Mouse (Mus musculus): ENCODE results near the gene Dytn.
"Not testable (repeated sequence)": the region's sequence is repeated elsewhere in the genome, so short reads cannot be mapped to it uniquely, and the experiment has no call there.

Dytn gene

GRCm38 (mm10) chr1:63686827-63687226 lies at the start of gene Dytn:
TSS of gene Dytn (minus strand) at chr1:63686927.
- no peak for DNase-seq (ENCODE audit: low spot score in 2 of 2)

DNA sequence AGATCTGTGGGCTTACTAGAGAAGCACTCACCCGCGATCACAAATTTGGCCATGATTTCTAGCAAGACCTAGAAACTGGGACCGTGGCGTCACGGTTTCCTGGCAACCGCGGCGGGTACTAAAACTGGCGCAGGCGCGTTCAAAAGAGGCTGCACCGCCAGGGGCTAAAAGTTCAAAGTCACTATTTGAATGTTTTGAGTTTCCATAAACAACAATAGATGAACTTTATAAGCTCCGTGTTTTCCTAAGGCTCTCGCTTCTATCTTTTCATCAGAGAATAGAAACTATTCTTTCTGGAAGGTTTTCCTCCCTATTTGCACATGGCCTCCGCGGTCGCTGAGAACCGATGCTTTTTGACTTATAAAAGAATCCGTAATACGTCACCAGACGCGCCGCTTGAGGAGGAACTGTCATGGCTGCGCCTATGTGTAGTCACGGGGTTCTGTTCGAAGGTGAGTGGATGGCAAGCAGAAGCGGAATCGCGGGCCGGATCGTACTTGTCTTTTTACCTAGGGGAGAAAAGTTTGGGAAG lies 43.6 kb upstream of the Dytn start, which contains the start of the genes Mdh1b and Fastkd2:
Gene Mdh1b (minus strand): TSS at position 79 of the 532 bp plus-strand sequence.
Gene Fastkd2 (plus strand): TSS at position 375 of the 532 bp plus-strand sequence.
- DNase-seq (ENCODE audit: low spot score in 2 of 2), result peak; percentile 81 to 85

DNA sequence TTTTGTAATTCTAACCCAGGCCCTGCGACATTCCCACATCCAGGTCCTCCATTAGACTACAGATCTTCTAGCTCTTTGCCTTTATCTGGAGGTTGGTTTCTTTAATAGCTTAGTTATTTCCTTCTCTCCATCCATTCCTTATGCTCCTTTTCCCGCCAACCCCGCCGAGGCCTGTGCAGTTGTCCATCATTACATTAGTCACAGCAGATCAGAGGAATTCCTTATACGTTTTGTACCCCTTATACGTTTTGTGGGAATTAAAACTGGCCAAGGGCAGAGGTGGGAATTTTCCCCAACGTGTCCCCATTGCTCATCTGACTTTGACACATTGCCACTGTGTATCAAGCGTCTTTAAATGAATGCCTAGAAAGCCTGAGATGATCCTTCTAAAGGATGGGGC lies 43.1 kb upstream of the Dytn start:
- no peak for DNase-seq (ENCODE audit: low spot score in 2 of 2)

DNA sequence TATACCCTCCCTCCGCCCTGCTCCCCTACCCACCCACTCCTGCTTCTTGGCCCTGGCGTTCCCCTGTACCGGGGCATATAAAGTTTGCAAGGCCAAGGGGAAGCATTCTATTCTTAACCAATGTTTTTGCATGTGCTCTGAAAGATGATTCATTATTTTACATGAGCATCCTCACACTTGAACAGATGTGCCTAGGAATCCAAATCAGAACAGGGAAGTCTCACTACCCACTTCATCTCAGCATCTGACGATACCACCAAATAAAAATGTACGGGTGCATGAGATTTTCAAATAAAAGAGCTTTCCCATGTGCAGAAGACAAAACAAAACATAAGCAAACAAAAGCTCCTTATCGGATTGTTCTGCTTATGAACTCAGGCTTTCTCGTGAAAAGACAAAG lies 33.4 kb upstream of the Dytn start:
- DNase-seq (ENCODE audit: low spot score in 2 of 2), result no peak

- no peak for DNase-seq (ENCODE audit: low spot score in 2 of 2)
Measured at GRCm38 (mm10) chr1:63708876-63709275, 22.1 kb upstream of the Dytn start.

DNA sequence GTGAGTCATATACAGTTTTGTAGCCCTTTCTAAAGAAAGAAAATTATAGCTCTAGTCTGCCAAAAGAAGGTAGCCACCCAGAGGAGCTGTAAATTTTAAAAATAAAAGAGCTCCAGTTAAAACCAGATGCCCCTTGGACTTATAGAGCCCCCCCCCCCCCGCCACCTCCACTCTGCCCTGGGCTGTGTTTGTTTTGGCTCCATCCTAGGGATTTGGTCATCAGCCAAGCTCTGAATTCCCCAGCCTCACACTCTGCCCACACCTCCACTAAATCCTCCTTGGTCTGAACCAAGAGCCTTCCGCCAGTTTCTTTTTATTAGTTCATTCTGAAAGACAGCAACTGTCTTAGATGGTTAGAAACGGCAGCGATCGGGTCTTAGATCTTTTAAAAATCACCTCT lies 19.0 kb upstream of the Dytn start:
- DNase-seq (ENCODE audit: low spot score in 2 of 2), result no peak

- DNase-seq (ENCODE audit: low spot score in 2 of 2), result no peak
Measured at GRCm38 (mm10) chr1:63696861-63697260, 10.1 kb upstream of the Dytn start.

- no peak for DNase-seq (ENCODE audit: low spot score in 2 of 2)
Measured at GRCm38 (mm10) chr1:63675975-63676374, 10.8 kb downstream of the Dytn start.

- no peak for DNase-seq (ENCODE audit: low spot score in 2 of 2)
Measured at GRCm38 (mm10) chr1:63668852-63669160, 17.9 kb downstream of the Dytn start.

DNA sequence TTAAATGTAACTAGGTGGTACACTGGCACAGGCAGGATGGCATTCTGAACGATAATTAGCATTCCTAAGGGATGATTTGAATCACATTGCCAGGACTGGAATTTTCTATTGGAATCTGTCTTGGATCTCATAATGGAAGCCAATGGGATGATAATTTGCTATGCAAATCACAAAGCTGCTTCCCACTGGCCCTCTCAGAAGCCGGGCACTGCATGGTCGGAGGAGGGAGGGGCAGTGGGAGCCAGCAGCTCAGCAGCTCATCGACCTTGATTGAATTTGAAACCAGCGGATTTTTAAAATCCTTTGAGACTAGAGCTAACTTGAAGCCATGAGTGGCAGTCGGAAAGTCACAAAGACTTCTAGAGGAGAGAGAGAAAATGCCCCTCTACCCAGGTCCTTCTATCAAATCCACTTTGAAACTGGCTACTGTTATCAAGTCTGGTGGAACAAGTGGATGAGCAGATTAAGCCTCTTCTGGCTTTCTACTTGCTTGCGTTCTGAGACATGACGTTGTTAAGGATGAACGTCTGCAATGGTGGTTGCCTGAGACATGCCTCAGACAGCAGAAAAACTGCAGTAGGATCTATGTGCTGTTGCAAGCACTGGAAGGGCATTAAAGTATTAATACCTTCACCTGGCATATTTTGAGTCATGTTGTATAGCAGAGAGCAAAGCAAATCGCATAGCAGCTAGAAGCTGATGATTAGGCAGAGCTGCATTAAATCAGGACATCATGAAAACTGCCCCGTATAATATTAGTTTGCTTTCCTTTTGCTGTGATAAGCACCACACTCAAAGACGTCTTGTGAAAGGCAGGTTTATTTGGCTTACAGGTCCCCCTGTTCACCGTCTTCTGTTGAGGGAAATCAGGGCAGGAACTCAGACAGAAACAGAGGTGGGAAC lies 18.5 kb downstream of the Dytn start:
- no peak for DNase-seq (ENCODE audit: low spot score in 2 of 2)

DNA sequence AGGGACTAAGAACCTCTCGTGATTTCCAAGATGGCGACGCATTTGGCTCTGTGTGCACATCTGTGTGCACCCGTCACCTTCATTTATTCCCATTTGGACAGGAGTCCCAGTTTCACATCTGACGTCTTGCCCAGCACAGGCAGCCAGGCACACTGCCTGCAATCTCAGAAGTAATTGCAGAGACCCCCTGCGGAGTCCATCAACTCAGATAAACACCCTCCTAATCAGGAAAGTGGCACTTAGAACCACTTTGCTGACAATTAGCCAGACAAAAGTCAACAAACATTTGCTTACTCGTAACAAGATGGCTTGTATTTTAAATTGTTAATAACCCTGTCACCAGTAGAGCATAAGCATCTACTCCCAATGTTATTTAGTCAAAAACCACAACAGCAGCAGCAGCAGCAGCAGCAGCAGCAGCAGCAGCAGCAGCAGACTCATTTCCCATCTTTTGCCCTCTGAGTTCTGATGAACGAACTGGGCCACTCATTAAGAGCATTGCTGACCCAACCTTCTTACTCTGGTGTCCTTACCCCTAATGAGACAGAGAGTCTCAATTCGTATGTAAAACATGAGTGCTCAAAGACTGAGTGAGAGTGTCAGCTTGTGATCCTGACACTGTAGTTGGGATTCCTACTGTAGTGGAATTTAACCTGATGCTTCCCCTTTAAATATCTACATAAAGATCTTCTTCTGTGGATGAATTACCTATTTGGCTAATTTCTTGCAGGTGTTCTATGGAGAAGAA lies 19.4 kb downstream of the Dytn start:
- DNase-seq (ENCODE audit: low spot score in 2 of 2), result no peak

DNA sequence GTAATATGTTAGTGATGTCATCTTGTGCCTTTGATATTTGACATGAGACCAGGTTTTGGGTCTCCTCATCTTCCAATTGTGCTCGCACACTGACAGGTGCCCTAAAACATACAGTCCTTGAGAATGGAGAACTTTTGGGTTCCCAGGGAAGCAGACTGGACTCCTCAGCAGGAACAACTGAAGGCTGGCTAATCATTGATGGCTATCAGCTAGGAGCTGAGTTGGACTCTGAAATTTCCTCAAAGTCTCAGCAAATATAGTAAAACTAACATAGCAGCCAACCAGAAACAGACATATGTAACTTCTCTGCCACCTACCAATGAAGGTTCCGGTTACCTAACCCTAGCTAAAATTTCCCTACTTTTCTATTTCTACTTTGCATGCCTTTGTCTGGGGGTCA lies 20.6 kb downstream of the Dytn start:
- no peak for DNase-seq (ENCODE audit: low spot score in 2 of 2)

- peak in 1 of 2 experiments; percentile 9 for DNase-seq (ENCODE audit: low spot score in 2 of 2)
Measured at GRCm38 (mm10) chr1:63659591-63659990, 27.1 kb downstream of the Dytn start.

DNA sequence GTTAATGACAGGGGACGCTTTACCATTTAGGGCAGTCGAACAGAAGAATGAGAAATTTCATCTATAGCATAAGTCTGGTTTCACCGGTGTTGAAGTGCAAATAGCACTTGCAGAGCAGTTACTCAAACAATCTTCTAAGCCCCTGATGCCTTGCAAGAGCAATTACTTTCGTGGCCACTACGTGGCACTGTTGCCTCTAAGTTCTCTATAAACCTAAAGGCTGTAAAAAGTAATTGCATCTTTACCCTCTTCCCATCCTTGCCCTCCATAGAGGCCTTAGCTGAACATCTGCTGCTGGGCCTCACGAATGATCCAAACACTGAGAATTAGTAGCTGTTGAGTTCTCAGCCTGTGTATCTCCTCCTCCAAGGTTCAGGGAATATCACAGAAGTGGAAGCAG lies 28.7 kb downstream of the Dytn start:
- peak; percentile 18 to 22 for DNase-seq (ENCODE audit: low spot score in 2 of 2)

- DNase-seq (ENCODE audit: low spot score in 2 of 2), result no peak
Measured at GRCm38 (mm10) chr1:63639921-63640320, 46.8 kb downstream of the Dytn start.

DNA sequence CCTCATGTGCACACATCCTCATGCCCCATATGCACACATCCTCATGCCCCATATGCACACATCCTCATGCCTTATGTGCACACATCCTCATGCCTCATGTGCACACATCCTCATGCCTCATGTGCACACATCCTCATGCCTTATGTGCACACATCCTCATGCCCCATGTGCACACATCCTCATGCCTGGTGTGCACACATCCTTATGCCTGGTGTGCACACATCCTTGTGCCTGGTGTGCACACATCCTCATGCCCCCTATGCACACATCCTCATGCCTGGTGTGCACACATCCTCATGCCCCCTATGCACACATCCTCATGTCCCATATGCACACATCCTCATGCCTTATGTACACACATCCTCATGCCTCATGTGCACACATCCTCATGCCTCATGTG lies 56.3 kb downstream of the Dytn start:
- DNase-seq (ENCODE audit: low spot score in 2 of 2), result not testable (repeated sequence)

- DNase-seq (ENCODE audit: low spot score in 2 of 2), result no peak
Measured at GRCm38 (mm10) chr1:63628211-63628610, 58.5 kb downstream of the Dytn start.

GRCm38 (mm10) chr1:63615668-63616067 lies 71.1 kb downstream of the Dytn start, which contains the start of gene Gm39653:
TSS of gene Gm39653 (plus strand) at chr1:63615968.
- DNase-seq (ENCODE audit: low spot score in 2 of 2), result no peak

GRCm38 (mm10) chr1:63614594-63614993 lies 72.1 kb downstream of the Dytn start:
- no peak for DNase-seq (ENCODE audit: low spot score in 2 of 2)

GRCm38 (mm10) chr1:63609613-63610012 lies 77.1 kb downstream of the Dytn start:
- no peak for DNase-seq (ENCODE audit: low spot score in 2 of 2)

GRCm38 (mm10) chr1:63603870-63604500 lies 82.7 kb downstream of the Dytn start:
- DNase-seq (ENCODE audit: low spot score in 2 of 2), result no peak

- no peak for DNase-seq (ENCODE audit: low spot score in 2 of 2)
Measured at GRCm38 (mm10) chr1:63586869-63587268, 99.9 kb downstream of the Dytn start.
